Mouse (Mus musculus) midbrain, embryonic 11.5 days (tissue): ENCODE measurements at regions not wholly inside any gene's neighbourhood (a gene's known extent, or its start where the extent isn't known, plus 50 kb on each side); places are given as distances from the start of the nearest gene placed in this dataset.

Experiments
- ATAC-seq: fragments of 200-750 bp; cut with Nextera tagmentation; 2 replicates; pipeline ENCODE4 v1.8.0; 2017; ENCODE audit warnings: moderate TSS enrichment, moderate library complexity; ENCODE audit not compliant: low FRiP score
- DNase-seq: peaks from one replicate; pipeline ENCODE4 v3.0.0; 2015; ENCODE audit warnings: low spot score; ENCODE audit errors: missing footprints
- H3K27ac ChIP-seq: fragments of 300-500 bp; sonication (generic); 2 replicates; pipeline ENCODE4 v1.5.1; 2014; ENCODE audit warnings: low read depth, low read length
- H3K27me3 ChIP-seq: fragments of 300-500 bp; sonication (generic); 2 replicates; pipeline ENCODE4 v1.6.1; 2014; ENCODE audit warnings: mild to moderate bottlenecking, low read length, moderate library complexity, mixed read lengths; ENCODE audit not compliant: control insufficient read depth, insufficient read depth
- H3K36me3 ChIP-seq: fragments of 300-500 bp; sonication (generic); 2 replicates; pipeline ENCODE4 v1.6.1; 2014; ENCODE audit warnings: mild to moderate bottlenecking, low read length, moderate library complexity, mixed read lengths; ENCODE audit not compliant: control insufficient read depth, insufficient read depth
- H3K4me1 ChIP-seq: fragments of 300-500 bp; sonication (generic); 2 replicates; pipeline ENCODE4 v1.6.1; 2014; ENCODE audit warnings: low read length; ENCODE audit not compliant: control insufficient read depth, insufficient read depth
- H3K4me2 ChIP-seq: fragments of 300-500 bp; sonication (generic); 2 replicates; pipeline ENCODE4 v1.6.1; 2014; ENCODE audit warnings: mild to moderate bottlenecking, moderate library complexity
- H3K4me3 ChIP-seq: fragments of 300-500 bp; sonication (generic); 2 replicates; pipeline ENCODE4 v1.5.1; 2014; ENCODE audit warnings: low read depth, low read length
- H3K9ac ChIP-seq: fragments of 300-500 bp; sonication (generic); 2 replicates; pipeline ENCODE4 v1.6.1; 2014; ENCODE audit warnings: low read length
- H3K9me3 ChIP-seq: fragments of 300-500 bp; sonication (generic); 2 replicates; pipeline ENCODE4 v1.6.1; 2016; ENCODE audit warnings: low read length; ENCODE audit not compliant: control insufficient read depth
- WGBS: fragments of 180-500 bp; shearing (Covaris S2); extraction: QIAGEN DNeasy Blood & Tissue Kit; methylation state at CpG from one replicate; pipeline ENCODE4 v1.1.7; 2014; 5-methylcytosine and 5-hydroxymethylcytosine counted together

GRCm38 (mm10) chr9:6741478-6741877 lies 442.8 kb downstream of the Dync2h1 start:
- 86% methylated on average over 1 of the region's 1 CpGs for WGBS
- ATAC-seq = no peak

DNA sequence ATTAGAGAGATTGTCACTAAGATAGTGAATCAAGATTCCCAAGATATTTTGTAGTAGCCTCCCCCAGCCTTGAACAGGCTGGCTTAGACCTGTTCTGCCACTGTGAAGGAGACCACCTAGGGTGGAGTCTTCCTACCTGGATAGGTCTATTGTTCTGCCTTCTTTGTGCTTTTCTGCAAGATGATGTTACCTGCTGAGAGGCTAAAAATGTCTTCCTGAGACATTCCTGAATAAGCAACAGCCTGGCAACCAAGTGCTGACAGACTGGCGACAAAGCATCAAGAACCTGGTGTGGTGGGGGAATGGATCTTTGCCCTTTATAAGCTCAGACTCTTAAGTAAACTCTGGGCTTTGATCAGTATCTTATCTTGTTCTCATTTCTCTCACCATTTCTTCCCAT lies 447.8 kb downstream of the Dync2h1 start:
- WGBS = 58% methylated on average over 1 of the region's 1 CpGs
- Histone ChIP-seq H3K36me3 (no peaks in the 10 kb centered on the region), H3K4me2 (no peak overlapping the region), H3K27me3 (no peaks in the 10 kb centered on the region), H3K4me1 (no peaks in the 10 kb centered on the region), H3K4me3 (no peak overlapping the region), H3K9ac (no peak overlapping the region), H3K9me3 (no peaks in the 10 kb centered on the region), H3K27ac (no peak overlapping the region)
- no peak for ATAC-seq
- no peak for DNase-seq

More at GRCm38 (mm10) chr9:6741478-6741877, 442.8 kb downstream of the Dync2h1 start:
- DNase-seq = no peak
- Histone ChIP-seq H3K4me1 (no peaks in the 10 kb centered on the region), H3K9ac (no peak overlapping the region), H3K9me3 (no peaks in the 10 kb centered on the region), H3K4me3 (no peak overlapping the region), H3K4me2 (no peak overlapping the region), H3K27ac (no peak overlapping the region), H3K36me3 (no peaks in the 10 kb centered on the region), H3K27me3 (no peaks in the 10 kb centered on the region)

DNA sequence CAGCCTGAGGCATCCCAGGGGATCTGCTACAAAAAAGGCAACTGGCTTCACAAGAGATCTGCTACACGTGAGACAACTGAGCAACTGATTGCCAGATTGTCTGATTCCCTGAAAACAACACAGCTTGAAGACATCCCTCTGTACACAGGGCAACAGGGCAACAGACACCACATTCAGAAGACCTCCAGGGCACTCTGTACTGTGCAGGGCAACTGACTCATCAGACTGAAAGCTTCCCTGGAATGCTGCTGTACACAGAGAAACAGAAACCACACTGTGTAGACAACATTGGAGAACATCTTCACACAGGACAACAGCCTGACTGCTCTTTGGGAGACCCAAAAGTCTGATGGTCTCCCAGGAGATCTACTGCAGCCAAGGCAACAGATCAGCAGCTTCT lies 456.8 kb upstream of the Ddi1 start:
- ATAC-seq (no peak), DNase-seq (no peak)
- H3K27me3 ChIP-seq = no peaks in the 10 kb centered on the region
- no peak overlapping the region for H3K27ac ChIP-seq
- 48% methylated on average over 1 of the region's 1 CpGs for WGBS
- no peaks in the 10 kb centered on the region for H3K36me3 ChIP-seq
- H3K9me3 ChIP-seq = no peaks in the 10 kb centered on the region
- H3K9ac ChIP-seq = no peak overlapping the region
- H3K4me2 ChIP-seq = no peak overlapping the region
- H3K4me1 ChIP-seq = no peaks in the 10 kb centered on the region
- no peak overlapping the region for H3K4me3 ChIP-seq

DNA sequence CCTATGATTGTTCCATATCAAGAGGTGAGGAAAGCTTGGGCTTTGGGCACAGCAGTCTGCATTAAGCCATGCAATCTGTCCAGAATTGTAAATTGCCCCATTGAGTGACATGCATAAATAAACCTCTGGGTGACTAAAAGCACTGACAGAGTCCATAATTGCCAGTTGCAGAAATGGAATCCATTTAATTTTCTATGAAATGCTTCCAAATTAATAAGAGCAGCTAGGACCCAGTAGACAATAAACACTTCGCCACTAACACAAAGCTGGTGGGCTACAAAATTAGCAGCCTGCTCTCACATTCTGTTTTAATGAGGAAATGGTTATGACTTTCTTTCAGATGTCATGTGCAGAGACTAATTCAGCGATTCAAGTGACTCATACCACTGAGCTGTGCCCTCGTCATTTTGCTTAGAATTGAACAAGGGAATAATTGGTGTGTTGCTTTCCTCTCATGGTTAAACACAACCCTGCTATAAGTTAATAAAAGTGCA lies 407.6 kb upstream of the Ddi1 start:
- no peak overlapping the region for H3K27ac ChIP-seq
- DNase-seq (no peak), ATAC-seq (no peak)
- H3K9me3 ChIP-seq = no peaks in the 10 kb centered on the region
- H3K27me3 ChIP-seq = no peaks in the 10 kb centered on the region
- 77% methylated on average over 3 of the region's 3 CpGs for WGBS
- H3K9ac ChIP-seq = no peak overlapping the region
- H3K4me1 ChIP-seq = no peaks in the 10 kb centered on the region
- no peak overlapping the region for H3K4me3 ChIP-seq
- no peaks in the 10 kb centered on the region for H3K36me3 ChIP-seq
- H3K4me2 ChIP-seq = no peak overlapping the region

DNA sequence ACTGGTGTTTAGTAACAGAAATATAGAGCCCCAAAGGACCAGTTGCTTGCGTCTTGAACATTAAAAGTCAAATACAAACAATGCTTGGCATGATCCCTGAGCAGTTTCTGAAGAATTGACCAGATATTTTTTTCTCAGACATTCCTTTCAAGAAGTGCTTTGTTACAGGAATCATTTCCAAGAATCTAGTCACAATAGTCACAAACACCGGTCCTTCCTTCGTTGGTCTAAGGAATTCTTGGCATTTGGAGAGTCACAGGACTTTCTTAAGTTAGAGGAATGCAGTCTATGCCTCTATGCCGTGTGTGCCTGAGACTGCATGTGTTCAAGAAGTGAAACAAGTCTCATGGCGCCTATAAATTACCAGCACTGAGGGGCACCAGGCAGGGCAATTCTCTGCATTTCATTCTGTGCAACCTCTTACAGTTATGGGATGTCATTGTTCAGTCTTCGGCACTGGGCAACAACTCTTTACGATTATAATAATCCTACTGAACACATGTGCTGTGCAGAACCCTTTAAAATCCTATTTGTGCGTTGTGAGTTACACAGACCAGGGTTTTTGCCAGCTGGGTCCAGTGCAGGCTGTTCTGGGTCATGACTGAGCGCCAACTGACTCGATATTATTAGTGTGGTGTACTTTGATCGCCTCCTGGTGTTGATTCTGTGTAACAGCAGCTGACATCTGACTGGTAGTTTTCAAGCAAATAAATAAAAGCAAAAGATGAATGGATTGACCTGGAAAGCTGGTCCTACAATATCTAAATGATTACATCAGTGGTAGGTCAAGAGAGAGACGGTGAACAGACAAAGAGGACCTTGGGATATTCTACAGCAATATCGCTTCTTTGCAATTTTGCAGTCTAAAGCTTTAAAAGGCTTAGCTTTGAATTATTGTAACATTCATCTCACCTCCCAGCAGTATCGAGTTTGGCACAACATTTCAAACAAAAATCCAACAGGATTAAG lies 398.6 kb upstream of the Ddi1 start:
- DNase-seq = peak; percentile 91
- H3K27me3 ChIP-seq = no peaks in the 10 kb centered on the region
- peak; percentile 90 for ATAC-seq
- no peak overlapping the region for H3K4me3 ChIP-seq
- no peaks in the 10 kb centered on the region for H3K4me1 ChIP-seq
- 55% methylated on average over 14 of the region's 14 CpGs for WGBS
- no peaks in the 10 kb centered on the region for H3K36me3 ChIP-seq
- H3K9ac ChIP-seq = no peak overlapping the region
- no peaks in the 10 kb centered on the region for H3K9me3 ChIP-seq
- H3K27ac ChIP-seq = no peak overlapping the region
- no peak overlapping the region for H3K4me2 ChIP-seq

GRCm38 (mm10) chr9:6665679-6666078 lies 396.0 kb upstream of the Ddi1 start:
- H3K4me1 ChIP-seq = no peaks in the 10 kb centered on the region
- 63% methylated on average over 2 of the region's 2 CpGs for WGBS
- no peak overlapping the region for H3K9ac ChIP-seq
- DNase-seq = no peak
- H3K4me3 ChIP-seq = no peak overlapping the region
- no peak overlapping the region for H3K27ac ChIP-seq
- ATAC-seq = no peak
- H3K36me3 ChIP-seq = no peaks in the 10 kb centered on the region
- no peak overlapping the region for H3K4me2 ChIP-seq
- no peaks in the 10 kb centered on the region for H3K9me3 ChIP-seq
- no peaks in the 10 kb centered on the region for H3K27me3 ChIP-seq

- no peak for ATAC-seq
- no peaks in the 10 kb centered on the region for H3K27me3 ChIP-seq
- WGBS = 81% methylated on average over 4 of the region's 4 CpGs
- H3K4me3 ChIP-seq = no peak overlapping the region
- H3K4me1 ChIP-seq = no peaks in the 10 kb centered on the region
- no peaks in the 10 kb centered on the region for H3K36me3 ChIP-seq
- no peak overlapping the region for H3K9ac ChIP-seq
- H3K27ac ChIP-seq = no peak overlapping the region
- H3K4me2 ChIP-seq = no peak overlapping the region
- DNase-seq = no peak
- H3K9me3 ChIP-seq = no peaks in the 10 kb centered on the region
Observed at GRCm38 (mm10) chr9:6652267-6652994, 382.8 kb upstream of the Ddi1 start.

GRCm38 (mm10) chr9:6651572-6652236 lies 382.1 kb upstream of the Ddi1 start:
- DNase-seq (no peak), ATAC-seq (no peak)
- Histone ChIP-seq H3K36me3 (no peaks in the 10 kb centered on the region), H3K9ac (no peak overlapping the region), H3K4me3 (no peak overlapping the region), H3K4me2 (no peak overlapping the region), H3K4me1 (no peaks in the 10 kb centered on the region), H3K9me3 (no peaks in the 10 kb centered on the region), H3K27me3 (no peaks in the 10 kb centered on the region), H3K27ac (no peak overlapping the region)
- 92% methylated on average over 6 of the region's 6 CpGs for WGBS
